Comparison of ENCODE assay signal across 10 mouse cellular contexts in the genomic region with DNA sequence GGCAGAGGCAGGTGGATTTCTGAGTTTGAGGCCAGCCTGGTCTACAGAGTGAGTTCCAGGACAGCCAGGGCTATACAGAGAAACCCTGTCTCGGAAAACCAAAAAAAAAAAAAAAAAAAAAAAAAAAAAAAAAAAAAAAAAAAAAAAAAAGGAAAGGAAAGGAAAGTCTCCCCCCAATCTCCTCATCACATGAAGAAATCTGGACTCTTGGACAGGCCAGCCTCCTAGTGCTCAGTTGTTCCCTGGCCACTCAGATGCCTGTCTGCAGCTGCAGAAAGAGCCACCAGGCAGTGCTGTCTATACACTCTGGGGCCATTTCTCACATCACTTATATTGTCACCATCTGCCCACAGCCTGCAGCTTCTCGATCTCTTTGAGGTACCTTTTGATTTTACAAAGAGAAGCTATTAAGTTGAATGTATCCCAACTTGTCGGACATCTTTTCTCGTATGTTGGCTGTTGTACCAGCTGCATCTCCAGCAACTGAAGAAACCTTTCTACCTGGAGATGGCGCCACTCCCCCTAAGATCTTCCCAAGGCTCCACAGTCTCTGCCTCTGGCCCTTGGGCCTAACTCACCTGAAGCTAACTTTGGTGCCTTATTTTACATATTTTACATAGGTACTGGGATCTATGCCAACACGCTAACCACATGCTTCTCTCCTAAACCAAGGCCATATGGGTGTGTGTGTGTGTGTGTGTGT. TPM values are rescaled to one million over a fixed set of nuclear protein-coding genes. Genes with fewer than 3 reads are reported as not detected.
A peak's percentile ranks its signal among the peaks of the same experiment; 100 is the strongest.
DNase-seq lines count a peak whose midpoint lies in the region; ATAC-seq and TF ChIP-seq lines count a peak whose summit lies in the region.
"Had no signal": no experiment of that assay in that cellular context is flagged by ENCODE, and none has a peak within 500 bp of the region (broad histone marks: within the 10 kb centered on the region; RNA-seq: fewer than 3 reads in every experiment).

No protein-coding gene starts in this region.

- no peak for ATAC-seq in liver, embryonic 14.5 days (ENCODE audit: insufficient read depth)

- peaks cover 0 to 12% of the 10 kb centered on the region in 2 experiments; a peak in 3 of 4 replicates for H3K4me1 ChIP-seq in liver, embryonic 14.5 days (replicated peaks; ENCODE audit: control insufficient read depth in 2 of 2, insufficient read depth in 2 of 2, low read length in 1 of 2)
- H3K4me1 ChIP-seq: hindbrain, embryonic 15.5 days; neural tube, embryonic 13.5 days had no signal

- H3K4me2 ChIP-seq in liver, embryonic 14.5 days (ENCODE audit: low read depth), result no peak overlapping the region
- H3K4me2 ChIP-seq: hindbrain, embryonic 15.5 days; neural tube, embryonic 13.5 days had no signal

- no peaks in the 10 kb centered on the region for H3K9me3 ChIP-seq in liver, embryonic 14.5 days (ENCODE audit: control insufficient read depth, low read length)
- H3K9me3 ChIP-seq: hindbrain, embryonic 15.5 days; neural tube, embryonic 13.5 days had no signal

- DNase-seq in gastrocnemius, adult 18-20 months (ENCODE audit: low spot score), result peak; percentile 55
- no peak for DNase-seq in gastrocnemius, postnatal 4 days (ENCODE audit: low spot score in 2 of 2)
- DNase-seq in right cerebral cortex, postnatal 4 days, result peak; percentile 30
- DNase-seq in right cerebral cortex, postnatal 36 days (ENCODE audit: low spot score in 2 of 2), result no peak
- peak; percentile 39 to 60 for DNase-seq in cerebellum, postnatal 25 days
- no peak for DNase-seq in liver, embryonic 14.5 days (ENCODE audit: low read depth in 3 of 3, low spot score in 3 of 3)
- DNase-seq in thymus, postnatal 14 days, result peak; percentile 64
- DNase-seq in heart, adult 9 months (ENCODE audit: low spot score in 2 of 2), result no peak

- H3K36me3 ChIP-seq in liver, embryonic 14.5 days (replicated peaks; ENCODE audit: control insufficient read depth, insufficient read depth, low read depth), result no peaks in the 10 kb centered on the region
- H3K36me3 ChIP-seq: neural tube, embryonic 13.5 days had no signal

- 62% methylated on average over 6 of the region's 6 CpGs for WGBS in liver, embryonic 14.5 days (ENCODE audit: insufficient replicate concordance)

- TF ChIP-seq CTCF in liver, embryonic 14.5 days (IDR thresholded peaks at IDR 0.05; ENCODE audit: low read depth), result peak; percentile 45

- H3K9ac ChIP-seq in liver, embryonic 14.5 days (replicated peaks), result no peak overlapping the region
- H3K9ac ChIP-seq: hindbrain, embryonic 15.5 days; neural tube, embryonic 13.5 days had no signal

- H3K27me3 ChIP-seq in liver, embryonic 14.5 days (ENCODE audit: control insufficient read depth, insufficient read depth, low read length), result no peaks in the 10 kb centered on the region
- H3K27me3 ChIP-seq: hindbrain, embryonic 15.5 days; neural tube, embryonic 13.5 days had no signal

- no peak for TF ChIP-seq EP300 in liver, embryonic 14.5 days (IDR thresholded peaks at IDR 0.05; ENCODE audit: low read depth)

- H3K4me3 ChIP-seq in liver, embryonic 14.5 days (ENCODE audit: insufficient read depth in 1 of 2, low read depth in 2 of 2, low read length in 2 of 2), result no peak overlapping the region
- H3K4me3 ChIP-seq: hindbrain, embryonic 15.5 days; neural tube, embryonic 13.5 days had no signal

- H3K27ac ChIP-seq in liver, embryonic 14.5 days, result no peak overlapping the region
- H3K27ac ChIP-seq: hindbrain, embryonic 15.5 days; neural tube, embryonic 13.5 days had no signal

RNA-seq across cellular contexts. Expression of a gene that starts 18.6 kb away (rescaled TPM):
- total RNA-seq in gastrocnemius, adult 18-20 months (2021), result 1 to 10 TPM; 3.2 to 3.5 TPM
- total RNA-seq in gastrocnemius, postnatal 4 days (2021), result 10 to 100 TPM; 19.6 to 23.9 TPM
- 1.7 and 1.8 TPM in 2 replicates for polyA plus RNA-seq in liver, embryonic 14.5 days (2012; rRNA removed)
- 0.62 and 0.69 TPM in 2 replicates for polyA plus RNA-seq in liver, embryonic 14.5 days (2014; fragmentation: Nextera tagmentation; extraction: Ambion mirVana)

Comparison
In these comparisons a context has a peak if more than half of its experiments do, and no peak if none do; other contexts are left out.
1. DNase-seq: peak in gastrocnemius, adult 18-20 months (single experiment), right cerebral cortex, postnatal 4 days (single experiment), cerebellum, postnatal 25 days (2 of 2) and thymus, postnatal 14 days (single experiment); none in gastrocnemius, postnatal 4 days (0 of 2), right cerebral cortex, postnatal 36 days (0 of 2), liver, embryonic 14.5 days (0 of 3) and heart, adult 9 months (0 of 2).
2. RNA of a gene that starts 18.6 kb away (total RNA-seq): 19.6 to 23.9 TPM in gastrocnemius, postnatal 4 days; 3.2 to 3.5 TPM in gastrocnemius, adult 18-20 months; every median in the first group is over 4 times any median in the second.